Mouse (Mus musculus) lung, postnatal 0 days (tissue): ENCODE data around the gene Zfp622. TPM values are rescaled to one million over a fixed set of nuclear protein-coding genes. Genes with fewer than 3 reads are reported as not detected.
"Not testable (repeated sequence)": the region's sequence is repeated elsewhere in the genome, so short reads cannot be mapped to it uniquely, and the experiment has no call there.

ENCODE experiments used
- ATAC-seq: fragments of 200-750 bp; cut with Nextera tagmentation; 2 replicates; pipeline ENCODE4 v1.8.0; 2017; ENCODE audit warnings: moderate library complexity
- DNase-seq: peaks from one replicate; pipeline ENCODE4 v3.0.0-alpha.2; 2016; ENCODE audit warnings: low spot score
- H3K27ac ChIP-seq: fragments of 300-500 bp; sonication (generic); 2 replicates; pipeline ENCODE4 v1.5.1; 2014; ENCODE audit warnings: antibody characterized with exemption, mild to moderate bottlenecking, low read length, mixed read lengths
- H3K27me3 ChIP-seq: fragments of 300-500 bp; sonication (generic); replicated peaks from 2 replicates; pipeline ENCODE4 v1.6.1; 2014; ENCODE audit warnings: low read length, mixed read lengths; ENCODE audit not compliant: insufficient read depth
- H3K36me3 ChIP-seq: fragments of 300-500 bp; sonication (generic); 2 replicates; pipeline ENCODE4 v1.6.1; 2014; ENCODE audit warnings: low read length, mixed read lengths; ENCODE audit not compliant: insufficient read depth
- H3K4me1 ChIP-seq: fragments of 300-500 bp; sonication (generic); 2 replicates; pipeline ENCODE4 v1.6.1; 2014; ENCODE audit warnings: antibody characterized with exemption, low read depth, low read length, mixed read lengths; ENCODE audit not compliant: insufficient read depth
- H3K4me2 ChIP-seq: fragments of 300-500 bp; sonication (generic); replicated peaks from 2 replicates; pipeline ENCODE4 v1.6.1; 2014; ENCODE audit warnings: low read depth, mild to moderate bottlenecking, low read length, moderate library complexity, mixed read lengths
- H3K4me3 ChIP-seq: fragments of 300-500 bp; sonication (generic); 2 replicates; pipeline ENCODE4 v1.5.1; 2014; ENCODE audit warnings: low read depth, low read length
- H3K9ac ChIP-seq: fragments of 300-500 bp; sonication (generic); replicated peaks from 2 replicates; pipeline ENCODE4 v1.6.1; 2014; ENCODE audit warnings: low read depth, mild to moderate bottlenecking
- H3K9me3 ChIP-seq: fragments of 300-500 bp; sonication (generic); 2 replicates; pipeline ENCODE4 v1.6.1; 2016; ENCODE audit warnings: low read length, mixed read lengths
- CTCF ChIP-seq: IDR thresholded peaks from 2 replicates; pipeline ENCODE4 v1.5.1; 2016; ENCODE audit warnings: antibody characterized with exemption, mild to moderate bottlenecking
- EP300 ChIP-seq: IDR thresholded peaks from 2 replicates; pipeline ENCODE4 v1.6.1; 2016; ENCODE audit warnings: antibody characterized with exemption, mild to moderate bottlenecking, control low read depth
- WGBS: fragments of 180-500 bp; shearing (Covaris S2); extraction: QIAGEN DNeasy Blood & Tissue Kit; methylation state at CpG from one replicate; pipeline ENCODE4 v1.1.7; 2014; 5-methylcytosine and 5-hydroxymethylcytosine counted together
- polyA plus RNA-seq: library from polyadenylated mRNA; unstranded; fragments of >200 nt; fragmentation: Nextera tagmentation; extraction: Ambion mirVana; gene quantifications from 2 replicates; pipeline ENCODE4 v1.2.1, GENCODE M21; 2015

The Zfp622 gene
- polyA plus RNA-seq, 1 experiment from 2014 or later, result 18.4 TPM

DNA sequence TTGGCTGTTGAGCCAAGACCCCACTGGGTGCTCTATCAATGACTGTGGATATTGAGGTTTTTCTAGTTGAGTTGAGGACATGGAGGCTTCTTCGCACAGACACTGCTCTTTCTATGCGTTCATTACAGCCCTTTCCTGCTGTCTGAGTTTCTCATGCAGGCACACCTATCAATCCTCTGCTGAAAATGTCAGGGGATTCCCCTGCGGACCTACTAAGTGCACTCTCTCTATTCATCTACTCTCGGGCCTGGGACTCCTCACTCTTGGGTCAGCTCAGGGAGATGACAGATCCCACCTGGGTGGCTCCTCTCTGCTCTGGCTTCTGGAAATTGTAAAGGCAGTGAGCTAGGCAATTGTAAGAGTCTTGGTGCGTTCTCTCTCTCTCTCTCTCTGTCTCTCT is 23.9 kb upstream of the Zfp622 start:
- Histone ChIP-seq H3K9ac (no peak overlapping the region), H3K4me3 (no peak overlapping the region), H3K9me3 (no peaks in the 10 kb centered on the region), H3K4me1 (no peaks in the 10 kb centered on the region), H3K4me2 (no peak overlapping the region), H3K27ac (no peak overlapping the region), H3K27me3 (no peaks in the 10 kb centered on the region), H3K36me3 (no peaks in the 10 kb centered on the region)
- no peak for TF ChIP-seq CTCF
- TF ChIP-seq EP300, result no peak
- ATAC-seq (no peak), DNase-seq (no peak)
- 90% methylated on average over 5 of the region's 5 CpGs for WGBS

DNA sequence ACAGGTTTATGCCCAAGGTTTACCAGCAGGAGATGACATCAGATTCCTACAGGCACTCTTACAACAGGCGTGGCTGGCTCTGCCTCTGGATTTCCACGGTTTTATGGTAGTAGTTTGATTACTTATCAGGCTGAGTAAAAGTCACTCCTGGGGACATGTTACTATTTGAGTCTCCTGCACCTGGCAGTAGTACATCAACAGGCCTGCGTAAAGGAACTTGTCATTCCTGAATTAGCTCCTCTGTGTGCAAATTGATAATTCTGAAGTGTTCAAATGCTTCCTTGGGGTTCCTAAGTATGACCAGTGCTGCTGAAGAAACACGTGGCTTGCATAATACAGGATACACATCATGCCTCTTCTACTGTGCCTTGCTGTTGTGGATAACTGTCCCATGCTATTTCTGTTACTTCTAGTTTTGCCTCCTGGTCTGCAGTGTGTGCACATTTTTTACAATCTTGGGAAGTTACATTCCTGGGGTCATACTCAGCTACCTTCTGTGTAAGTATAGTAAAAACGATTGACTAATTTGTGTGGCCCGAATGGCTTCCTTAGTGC is 17.9 kb upstream of the Zfp622 start:
- no peak for DNase-seq
- no peak overlapping the region for H3K27ac ChIP-seq
- no peak for ATAC-seq
- no peak for TF ChIP-seq EP300
- TF ChIP-seq CTCF, result no peak
- no peak overlapping the region for H3K4me3 ChIP-seq
- H3K9me3 ChIP-seq, result no peaks in the 10 kb centered on the region
- 0 out of 2 replicates have a peak, but pooled peaks cover 3% of the 10 kb centered on the region for H3K36me3 ChIP-seq
- H3K27me3 ChIP-seq, result no peaks in the 10 kb centered on the region
- H3K9ac ChIP-seq, result no peak overlapping the region
- H3K4me1 ChIP-seq, result no peaks in the 10 kb centered on the region
- no peak overlapping the region for H3K4me2 ChIP-seq
- 63% methylated on average over 6 of the region's 6 CpGs for WGBS

DNA sequence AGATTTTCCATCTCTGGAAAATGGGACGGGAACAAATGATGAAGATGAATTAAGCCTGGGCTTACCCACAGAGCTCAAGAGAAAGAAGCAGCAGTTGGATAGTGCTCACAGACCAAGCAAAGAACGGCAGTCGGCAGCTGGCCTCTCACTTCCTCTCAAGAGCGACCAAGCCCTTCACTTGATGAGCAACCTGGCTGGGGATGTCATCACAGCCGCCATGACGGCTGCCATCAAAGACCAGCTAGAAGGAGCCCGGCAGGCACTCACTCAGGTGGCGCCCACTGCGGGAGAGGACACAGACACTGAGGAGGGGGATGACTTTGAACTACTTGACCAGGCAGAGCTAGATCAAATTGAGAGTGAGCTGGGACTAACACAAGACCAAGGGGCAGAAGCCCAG is 12.6 kb upstream of the Zfp622 start:
- no peak overlapping the region for H3K9ac ChIP-seq
- H3K36me3 ChIP-seq, result 0 out of 2 replicates have a peak, but pooled peaks cover 6% of the 10 kb centered on the region
- TF ChIP-seq CTCF (no peak), EP300 (no peak)
- no peak overlapping the region for H3K27ac ChIP-seq
- H3K4me2 ChIP-seq, result no peak overlapping the region
- no peak overlapping the region for H3K4me3 ChIP-seq
- DNase-seq, result no peak
- no peaks in the 10 kb centered on the region for H3K4me1 ChIP-seq
- no peak for ATAC-seq
- WGBS, result 87% methylated on average over 9 of the region's 9 CpGs
- no peaks in the 10 kb centered on the region for H3K27me3 ChIP-seq
- H3K9me3 ChIP-seq, result no peaks in the 10 kb centered on the region

DNA sequence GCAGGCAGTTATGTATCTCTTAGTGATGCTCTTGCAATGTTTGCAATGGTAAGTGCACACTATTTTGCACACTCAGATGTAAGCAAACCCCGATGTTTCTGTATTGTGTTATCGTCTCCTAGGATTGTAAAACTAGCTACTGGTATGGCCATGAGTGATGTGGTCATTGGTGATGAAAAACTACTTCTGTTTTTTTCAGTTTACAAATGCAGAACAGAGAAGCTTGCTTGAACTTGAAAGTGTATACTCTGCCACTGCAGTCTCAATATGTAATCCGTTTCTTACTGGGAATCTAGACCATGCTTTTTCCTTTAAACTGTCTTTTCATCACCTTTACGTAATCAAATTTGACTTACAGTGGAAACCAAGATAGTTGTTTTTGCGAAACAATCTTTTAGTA is 11.4 kb upstream of the Zfp622 start:
- Histone ChIP-seq H3K27ac (no peak overlapping the region), H3K27me3 (no peaks in the 10 kb centered on the region), H3K4me2 (no peak overlapping the region), H3K36me3 (0 out of 2 replicates have a peak, but pooled peaks cover 6% of the 10 kb centered on the region), H3K4me1 (no peaks in the 10 kb centered on the region), H3K4me3 (no peak overlapping the region), H3K9ac (no peak overlapping the region), H3K9me3 (no peaks in the 10 kb centered on the region)
- DNase-seq (no peak), ATAC-seq (no peak)
- TF ChIP-seq EP300, result no peak
- TF ChIP-seq CTCF, result no peak
- 76% methylated on average over 5 of the region's 5 CpGs for WGBS

DNA sequence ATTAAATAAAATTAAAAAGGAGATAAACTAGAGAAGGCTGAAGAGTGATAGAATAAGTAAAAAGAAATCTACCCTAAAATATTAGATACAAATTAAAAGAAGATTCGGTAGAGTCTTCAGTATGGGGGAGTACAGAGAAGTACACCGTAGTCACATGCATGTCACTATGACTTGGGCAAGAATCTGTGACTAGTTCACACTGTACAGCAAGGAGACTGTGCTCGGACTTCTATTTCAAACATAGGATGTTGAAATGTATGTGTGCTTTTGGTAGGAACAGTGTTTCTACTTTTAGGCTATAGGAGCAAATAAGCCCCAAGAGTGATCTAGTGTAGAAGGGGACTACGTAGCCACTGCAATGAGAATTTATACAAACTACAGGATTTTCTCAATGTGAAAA is 9.8 kb upstream of the Zfp622 start:
- DNase-seq (no peak), ATAC-seq (no peak)
- Histone ChIP-seq H3K27me3 (no peaks in the 10 kb centered on the region), H3K4me2 (no peak overlapping the region), H3K9me3 (no peaks in the 10 kb centered on the region), H3K4me3 (no peak overlapping the region), H3K27ac (no peak overlapping the region), H3K4me1 (no peaks in the 10 kb centered on the region), H3K36me3 (0 out of 2 replicates have a peak, but pooled peaks cover 6% of the 10 kb centered on the region), H3K9ac (no peak overlapping the region)
- 90% methylated on average over 4 of the region's 4 CpGs for WGBS
- no peak for TF ChIP-seq EP300
- TF ChIP-seq CTCF, result no peak

DNA sequence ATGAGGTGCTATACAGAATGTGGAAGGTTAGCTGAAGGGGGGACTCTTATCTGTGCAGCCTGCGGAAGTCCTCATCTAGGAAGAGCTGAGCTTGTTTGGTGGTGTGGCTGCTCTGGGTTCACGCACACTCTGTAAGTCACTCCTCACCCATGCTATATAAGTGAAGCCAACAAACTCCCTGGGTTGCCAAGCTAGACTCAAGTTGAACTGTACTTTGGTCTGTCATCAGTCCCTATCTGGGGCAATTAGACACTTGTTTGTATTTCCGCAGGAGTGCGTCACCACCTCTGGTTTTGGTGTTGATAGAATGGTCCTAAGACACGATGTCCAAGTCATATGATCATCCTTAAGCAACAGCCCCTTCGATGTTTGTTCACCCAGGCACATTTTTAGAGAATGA is 8.4 kb upstream of the Zfp622 start:
- no peak overlapping the region for H3K4me2 ChIP-seq
- H3K27ac ChIP-seq, result no peak overlapping the region
- WGBS, result 84% methylated on average over 6 of the region's 6 CpGs
- no peaks in the 10 kb centered on the region for H3K9me3 ChIP-seq
- ATAC-seq, result no peak
- H3K27me3 ChIP-seq, result no peaks in the 10 kb centered on the region
- H3K36me3 ChIP-seq, result 0 out of 2 replicates have a peak, but pooled peaks cover 3% of the 10 kb centered on the region
- no peak for TF ChIP-seq EP300
- TF ChIP-seq CTCF, result no peak
- H3K4me3 ChIP-seq, result no peak overlapping the region
- no peak for DNase-seq
- no peak overlapping the region for H3K9ac ChIP-seq
- H3K4me1 ChIP-seq, result no peaks in the 10 kb centered on the region

DNA sequence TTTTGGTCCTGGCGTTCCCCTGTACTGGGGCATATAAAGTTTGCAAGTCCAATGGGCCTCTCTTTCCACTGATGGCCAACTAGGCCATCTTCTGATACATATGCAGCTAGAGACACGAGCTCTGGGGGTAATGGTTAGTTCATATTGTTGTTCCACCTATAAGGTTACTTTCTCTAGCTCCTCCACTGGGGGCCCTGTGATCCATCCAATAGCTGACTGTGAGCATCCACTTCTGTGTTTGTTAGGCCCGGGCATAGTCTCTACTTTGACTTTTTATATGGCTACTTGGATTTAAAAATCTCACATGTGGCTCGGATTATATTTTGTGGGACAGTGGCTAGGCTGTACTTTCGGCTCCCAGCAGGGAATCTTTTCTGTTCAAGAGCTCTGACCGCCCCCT is 552 bp upstream of the Zfp622 start:
- 14% methylated on average over 6 of the region's 6 CpGs for WGBS
- not testable (repeated sequence) for H3K9me3 ChIP-seq, H3K4me1 ChIP-seq, ATAC-seq, H3K9ac ChIP-seq, DNase-seq, H3K27me3 ChIP-seq, H3K36me3 ChIP-seq
- H3K4me3 ChIP-seq, result peak overlapping the region; percentile 96
- peak overlapping the region; percentile 94 for H3K4me2 ChIP-seq
- H3K27ac ChIP-seq, result peak overlapping the region; percentile 93
